Mouse (Mus musculus) embryonic facial prominence, embryonic 14.5 days (tissue): Measurements from ENCODE around the gene Rabggta. TPM values are rescaled to one million over a fixed set of nuclear protein-coding genes. Genes with fewer than 3 reads are reported as not detected.
"Not testable (repeated sequence)": the region's sequence is repeated elsewhere in the genome, so short reads cannot be mapped to it uniquely, and the experiment has no call there.

Source experiments
- ATAC-seq: fragments of 200-750 bp; cut with Nextera tagmentation; 2 replicates; pipeline ENCODE4 v1.8.0; 2017; ENCODE audit warnings: low read depth, moderate number of reproducible peaks, moderate TSS enrichment
- DNase-seq: peaks from one replicate; pipeline ENCODE4 v3.0.0-alpha.2; 2015; ENCODE audit warnings: low spot score
- H3K27ac ChIP-seq: fragments of 300-500 bp; sonication (generic); replicated peaks from 2 replicates; pipeline ENCODE4 v1.5.1; 2014; ENCODE audit warnings: low read depth, mild to moderate bottlenecking, low read length, moderate library complexity
- H3K27me3 ChIP-seq: fragments of 300-500 bp; sonication (generic); replicated peaks from 2 replicates; pipeline ENCODE4 v1.6.1; 2014; ENCODE audit warnings: low read length; ENCODE audit not compliant: control insufficient read depth, insufficient read depth
- H3K36me3 ChIP-seq: fragments of 300-500 bp; sonication (generic); 2 replicates; pipeline ENCODE4 v1.6.1; 2014; ENCODE audit warnings: low read length, mixed read lengths; ENCODE audit not compliant: control insufficient read depth, insufficient read depth
- H3K4me1 ChIP-seq: fragments of 300-500 bp; sonication (generic); 2 replicates; pipeline ENCODE4 v1.6.1; 2014; ENCODE audit warnings: antibody characterized with exemption, low read length; ENCODE audit not compliant: control insufficient read depth, insufficient read depth
- H3K4me2 ChIP-seq: fragments of 300-500 bp; sonication (generic); 2 replicates; pipeline ENCODE4 v1.6.1; 2014; ENCODE audit warnings: low read depth, mild to moderate bottlenecking, low read length, moderate library complexity, mixed read lengths
- H3K4me3 ChIP-seq: fragments of 300-500 bp; sonication (generic); 2 replicates; pipeline ENCODE4 v1.5.1; 2014; ENCODE audit warnings: low read depth, mild to moderate bottlenecking, low read length
- H3K9ac ChIP-seq: fragments of 300-500 bp; sonication (generic); 2 replicates; pipeline ENCODE4 v1.6.1; 2014; ENCODE audit warnings: low read depth, mild to moderate bottlenecking, low read length, moderate library complexity, mixed read lengths
- H3K9me3 ChIP-seq: fragments of 300-500 bp; sonication (generic); 2 replicates; pipeline ENCODE4 v1.6.1; 2016; ENCODE audit warnings: low read length; ENCODE audit not compliant: control insufficient read depth
- WGBS: fragments of 180-500 bp; shearing (Covaris S2); extraction: QIAGEN DNeasy Blood & Tissue Kit; methylation state at CpG from one replicate; pipeline ENCODE4 v1.1.7; 2014; 5-methylcytosine and 5-hydroxymethylcytosine counted together
- polyA plus RNA-seq: library from polyadenylated mRNA; unstranded; fragments of >200 nt; fragmentation: Nextera tagmentation; extraction: Ambion mirVana; gene quantifications from 2 replicates; pipeline ENCODE4 v1.2.1, GENCODE M21; 2014

Gene Rabggta
- polyA plus RNA-seq, 1 experiment from 2014 or later = 20.7 TPM

GRCm38 (mm10) chr14:55761163-55761562 lies 39.1 kb upstream of the Rabggta start, which contains the start of gene Ltb4r2:
Ltb4r2 (plus strand) TSS chr14:55761428.
- H3K27ac ChIP-seq = peak within 1 kb of the TSS; percentile 40; the same call in 1 of the 2 replicates
- WGBS = 78% methylated on average over 6 of the region's 6 CpGs
- no peak for ATAC-seq

GRCm38 (mm10) chr14:55760156-55760555 lies 38.1 kb upstream of the Rabggta start:
- Histone ChIP-seq H3K4me2 (peak overlapping the region; percentile 50), H3K4me3 (peak overlapping the region; percentile 10; the same call in 1 of the 2 replicates), H3K9ac (peak overlapping the region; percentile 45; the same call in 1 of the 2 replicates), H3K27me3 (peaks cover 18% of the 10 kb centered on the region), H3K36me3 (peaks cover 18% of the 10 kb centered on the region)
- H3K4me1 ChIP-seq, H3K27ac ChIP-seq, H3K9me3 ChIP-seq, ATAC-seq: not testable (repeated sequence)
- WGBS = 2% methylated on average over 5 of the region's 6 CpGs
- DNase-seq = peak; percentile 82

More at GRCm38 (mm10) chr14:55761163-55761562, 39.1 kb upstream of the Rabggta start, which contains the start of gene Ltb4r2:
- Histone ChIP-seq H3K9ac (peak within 1 kb of the TSS; percentile 76), H3K36me3 (peaks cover 8% of the 10 kb centered on the region), H3K27me3 (peaks cover 24% of the 10 kb centered on the region), H3K9me3 (no peaks in the 10 kb centered on the region), H3K4me1 (peaks cover 9% of the 10 kb centered on the region; the same call in 1 of the 2 replicates), H3K4me2 (peak within 1 kb of the TSS; percentile 95), H3K4me3 (peak within 1 kb of the TSS; percentile 55)
- no peak for DNase-seq

GRCm38 (mm10) chr14:55758363-55758784 lies 36.3 kb upstream of the Rabggta start, which contains the start of gene Cideb:
Cideb (minus strand) TSS chr14:55758458.
- Histone ChIP-seq H3K9ac (no peak within 1 kb of the TSS), H3K36me3 (peaks cover 36% of the 10 kb centered on the region), H3K27me3 (peaks cover 14% of the 10 kb centered on the region), H3K4me3 (no peak within 1 kb of the TSS), H3K4me1 (peaks cover 9% of the 10 kb centered on the region; the same call in 1 of the 2 replicates), H3K4me2 (peak within 1 kb of the TSS; percentile 30), H3K27ac (no peak within 1 kb of the TSS), H3K9me3 (no peaks in the 10 kb centered on the region)
- no peak for ATAC-seq
- WGBS = 15% methylated on average over 8 of the region's 8 CpGs
- peak; percentile 78 for DNase-seq

GRCm38 (mm10) chr14:55757566-55757965 lies 35.5 kb upstream of the Rabggta start:
- Histone ChIP-seq H3K9ac (no peak overlapping the region), H3K36me3 (peaks cover 44% of the 10 kb centered on the region), H3K27ac (no peak overlapping the region), H3K4me3 (no peak overlapping the region), H3K27me3 (peaks cover 14% of the 10 kb centered on the region), H3K4me1 (peaks cover 6% of the 10 kb centered on the region; the same call in 1 of the 2 replicates), H3K4me2 (no peak overlapping the region), H3K9me3 (no peaks in the 10 kb centered on the region)
- DNase-seq (no peak), ATAC-seq (no peak)
- 86% methylated on average over 6 of the region's 6 CpGs for WGBS

GRCm38 (mm10) chr14:55747051-55747847 lies 25.2 kb upstream of the Rabggta start:
- 0 out of 2 replicates have a peak overlapping the region, but pooled peaks have one; percentile 37 for H3K9ac ChIP-seq
- no peak overlapping the region for H3K27ac ChIP-seq
- peak overlapping the region; percentile 92 for H3K4me3 ChIP-seq
- ATAC-seq = no peak
- WGBS = 91% methylated on average over 10 of the region's 10 CpGs
- no peak for DNase-seq
- H3K27me3 ChIP-seq = no peaks in the 10 kb centered on the region
- no peaks in the 10 kb centered on the region for H3K9me3 ChIP-seq
- peak overlapping the region; percentile 91 for H3K4me2 ChIP-seq
- H3K36me3 ChIP-seq = peaks cover 37% of the 10 kb centered on the region
- H3K4me1 ChIP-seq = peaks cover 12% of the 10 kb centered on the region

- peak overlapping the region; percentile 53; the same call in 1 of the 2 replicates for H3K27ac ChIP-seq
- no peaks in the 10 kb centered on the region for H3K27me3 ChIP-seq
- H3K9ac ChIP-seq = peak overlapping the region; percentile 89
Observed at GRCm38 (mm10) chr14:55745861-55746237, 23.8 kb upstream of the Rabggta start.

GRCm38 (mm10) chr14:55745180-55745860 lies 23.3 kb upstream of the Rabggta start, which contains the start of the genes Dhrs1 and Nop9:
Dhrs1 (minus strand) TSS chr14:55745690.
Nop9 (plus strand) TSS chr14:55745693.
- ATAC-seq (peak; percentile 91), DNase-seq (peak; percentile 92)
- Histone ChIP-seq H3K27me3 (no peaks in the 10 kb centered on the region), H3K9ac (peak within 1 kb of the TSS; percentile 89), H3K36me3 (peaks cover 38% of the 10 kb centered on the region), H3K4me3 (peak within 1 kb of the TSS; percentile 92), H3K27ac (peak within 1 kb of the TSS; percentile 53; the same call in 1 of the 2 replicates), H3K4me2 (peak within 1 kb of the TSS; percentile 91), H3K9me3 (no peaks in the 10 kb centered on the region), H3K4me1 (peaks cover 12% of the 10 kb centered on the region)
- 3% methylated on average over 35 of the region's 48 CpGs for WGBS

More at GRCm38 (mm10) chr14:55745861-55746237, 23.8 kb upstream of the Rabggta start:
- Histone ChIP-seq H3K36me3 (peaks cover 39% of the 10 kb centered on the region), H3K4me2 (peak overlapping the region; percentile 91), H3K4me1 (peaks cover 12% of the 10 kb centered on the region), H3K4me3 (peak overlapping the region; percentile 92), H3K9me3 (no peaks in the 10 kb centered on the region)
- ATAC-seq (no peak), DNase-seq (no peak)
- under 1% methylated on average over 31 of the region's 31 CpGs for WGBS

- Histone ChIP-seq H3K27me3 (no peaks in the 10 kb centered on the region), H3K27ac (no peak overlapping the region), H3K36me3 (peaks cover 41% of the 10 kb centered on the region), H3K9ac (peak overlapping the region; percentile 49; the same call in 1 of the 2 replicates), H3K4me2 (peak overlapping the region; percentile 91), H3K9me3 (no peaks in the 10 kb centered on the region), H3K4me1 (peaks cover 12% of the 10 kb centered on the region), H3K4me3 (no peak overlapping the region)
- DNase-seq = peak; percentile 79
- peak; percentile 77 for ATAC-seq
- 16% methylated on average over 10 of the region's 10 CpGs for WGBS
Observed at GRCm38 (mm10) chr14:55743711-55744110, 21.6 kb upstream of the Rabggta start.
